Mouse (Mus musculus) hematopoietic multipotent progenitor cell, adult 10-12 weeks (in vitro differentiated cells): ENCODE results near the gene Cep290. TPM values are rescaled to one million over a fixed set of nuclear protein-coding genes. Genes with fewer than 3 reads are reported as not detected.

Source experiments
- polyA plus RNA-seq: library from polyadenylated mRNA; stranded (reverse); fragments of >175 nt; gene quantifications from 2 replicates; pipeline ENCODE4 v1.2.3, GENCODE M21; 2012; ENCODE audit warnings: low replicate concordance

Gene Cep290
- polyA plus RNA-seq: 0.16 and 0.31 TPM in 2 replicates

GRCm38 (mm10) chr10:100487097-100487978 lies at the start of gene Cep290, which contains the start of gene Tmtc3:
Cep290 (plus strand) TSS chr10:100487558.
Tmtc3 (minus strand) TSS chr10:100487350.

GRCm38 (mm10) chr10:100590323-100590722 lies 103.0 kb downstream of the Cep290 start, which contains the start of the genes 4930430F08Rik and 1700017N19Rik:
4930430F08Rik (minus strand) TSS chr10:100590423.
1700017N19Rik (plus strand) TSS chr10:100590484.

Other genes starting within 250 kb of the Cep290 start
- not detected in 2 replicates for gene Gm4301, start 151.9 kb upstream of the Cep290 start, polyA plus RNA-seq
- not detected in 2 replicates for gene Gm4302, start 146.7 kb upstream of the Cep290 start, polyA plus RNA-seq
- not detected in 2 replicates for gene Gm4303, start 141.6 kb upstream of the Cep290 start, polyA plus RNA-seq
- not detected in 2 replicates for gene Gm4305, start 136.5 kb upstream of the Cep290 start, polyA plus RNA-seq
- not detected in 2 replicates for gene Gm4307, start 126.2 kb upstream of the Cep290 start, polyA plus RNA-seq
- not detected in 2 replicates for gene Gm4312, start 105.0 kb upstream of the Cep290 start, polyA plus RNA-seq
- 0.24 and 2.6 TPM in 2 replicates for gene Tmtc3, start 208 bp upstream of the Cep290 start, polyA plus RNA-seq
- gene 4930430F08Rik, start 102.9 kb downstream of the Cep290 start, polyA plus RNA-seq: 2.0 and 4.2 TPM in 2 replicates
- not detected in 2 replicates for gene 1700017N19Rik, start 102.9 kb downstream of the Cep290 start, polyA plus RNA-seq